Mouse (Mus musculus) spleen, adult 2 months (tissue): ENCODE data around the gene D10Wsu102e. TPM values are rescaled to one million over a fixed set of nuclear protein-coding genes. Genes with fewer than 3 reads are reported as not detected.
A peak's percentile ranks its signal among the peaks of the same experiment; 100 is the strongest.

Source experiments
- DNase-seq, 2 experiments: peaks; one replicate each; pipeline versions ENCODE4 v3.0.0 to v3.0.0-alpha.2; 2012 to 2021; ENCODE audit warnings: low spot score in 2 of 2, low read depth in 1 of 2
- H3K27ac ChIP-seq: fragments of 200-500 bp; 2 replicates; pipeline ENCODE4 v1.5.1; 2012; ENCODE audit warnings: low read length, inconsistent platforms; ENCODE audit not compliant: insufficient read depth
- H3K27me3 ChIP-seq: fragments of 200-500 bp; 2 replicates; pipeline ENCODE4 v1.6.1; 2012; ENCODE audit warnings: mild to moderate bottlenecking, moderate library complexity, low read length, inconsistent platforms; ENCODE audit not compliant: control insufficient read depth, insufficient read depth
- H3K36me3 ChIP-seq: fragments of 200-500 bp; 2 replicates; pipeline ENCODE4 v1.6.1; 2012; ENCODE audit warnings: mild to moderate bottlenecking, low read length, inconsistent platforms; ENCODE audit not compliant: control insufficient read depth, insufficient read depth
- H3K4me1 ChIP-seq: fragments of 200-500 bp; 2 replicates; pipeline ENCODE4 v1.6.1; 2011; ENCODE audit warnings: inconsistent platforms; ENCODE audit not compliant: control insufficient read depth, insufficient read depth, insufficient read length
- H3K4me3 ChIP-seq: fragments of 200-500 bp; 2 replicates; pipeline ENCODE4 v1.5.1; 2011; ENCODE audit warnings: mild to moderate bottlenecking, inconsistent platforms; ENCODE audit not compliant: insufficient read depth, insufficient read length; ENCODE audit errors: extremely low read depth
- CTCF ChIP-seq: fragments of 200-500 bp; IDR thresholded peaks from 2 replicates; pipeline ENCODE4 v1.5.1; 2011; ENCODE audit warnings: mild to moderate bottlenecking, inconsistent platforms; ENCODE audit not compliant: insufficient read depth, insufficient read length, insufficient replicate concordance; ENCODE audit errors: extremely low read depth
- POLR2A ChIP-seq: fragments of 200-500 bp; IDR thresholded peaks from 2 replicates; pipeline ENCODE4 v1.6.1; 2011; ENCODE audit warnings: low read depth, low read length, inconsistent platforms
- WGBS: fragments of 180-500 bp; shearing (Covaris S2); methylation state at CpG from one replicate; pipeline ENCODE4 v1.1.7; 2018; 5-methylcytosine and 5-hydroxymethylcytosine counted together
- polyA plus RNA-seq: library from polyadenylated mRNA; depleted of rRNA; stranded (reverse); fragments of >200 nt; gene quantifications from 2 replicates; pipeline ENCODE4 v1.2.3, GENCODE M21; 2012; rRNA removed

The D10Wsu102e gene
- 0.25 and 0.29 TPM in 2 replicates for polyA plus RNA-seq

DNA sequence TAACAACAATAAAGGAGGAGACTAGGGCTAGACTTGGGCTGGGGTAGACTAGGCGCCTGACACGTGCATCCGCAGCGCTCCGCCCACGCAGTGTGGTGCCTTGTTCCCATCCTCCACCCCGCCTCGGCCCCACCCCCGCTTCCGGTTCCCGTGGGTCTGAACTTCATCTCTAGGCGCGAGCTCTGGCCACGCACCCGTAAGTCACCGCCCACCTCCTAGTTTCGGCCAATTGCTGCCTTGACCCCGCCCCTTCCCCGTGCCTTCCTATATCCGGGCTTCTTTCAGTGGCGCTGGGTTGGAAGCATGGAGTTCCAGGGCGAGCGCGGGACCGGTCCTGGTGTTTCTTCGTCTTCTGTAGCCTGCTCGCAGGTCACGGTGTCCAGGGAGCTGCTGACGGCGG lies at the start of gene D10Wsu102e:
Gene D10Wsu102e (plus strand): TSS at position 266 of the 400 bp plus-strand sequence.
- H3K4me1 ChIP-seq, result no peaks in the 10 kb centered on the region
- under 1% methylated on average over 30 of the region's 30 CpGs for WGBS
- TF ChIP-seq CTCF (no peak), POLR2A (no peak; the same call in none of the 2 replicates)
- H3K4me3 ChIP-seq, result peak within 1 kb of the TSS; percentile 97
- peak within 1 kb of the TSS; percentile 51 for H3K27ac ChIP-seq
- DNase-seq, result peak; percentile 90 to 95
- H3K36me3 ChIP-seq, result peaks cover 7% of the 10 kb centered on the region
- H3K27me3 ChIP-seq, result no peaks in the 10 kb centered on the region

GRCm38 (mm10) chr10:83310356-83310755 lies 49.7 kb upstream of the D10Wsu102e start:
- no peak for DNase-seq
- TF ChIP-seq POLR2A, result no peak
- no peak for TF ChIP-seq CTCF
- 86% methylated on average over 7 of the region's 7 CpGs for WGBS
- Histone ChIP-seq H3K4me1 (no peaks in the 10 kb centered on the region), H3K27me3 (no peaks in the 10 kb centered on the region), H3K4me3 (no peak overlapping the region), H3K36me3 (no peaks in the 10 kb centered on the region), H3K27ac (no peak overlapping the region)

GRCm38 (mm10) chr10:83313033-83313432 lies 47.0 kb upstream of the D10Wsu102e start:
- WGBS, result 47% methylated on average over 5 of the region's 5 CpGs
- H3K27me3 ChIP-seq, result no peaks in the 10 kb centered on the region
- no peaks in the 10 kb centered on the region for H3K4me1 ChIP-seq
- no peak for DNase-seq
- H3K36me3 ChIP-seq, result no peaks in the 10 kb centered on the region
- no peak overlapping the region for H3K27ac ChIP-seq
- no peak for TF ChIP-seq POLR2A
- no peak for TF ChIP-seq CTCF
- H3K4me3 ChIP-seq, result no peak overlapping the region

- H3K4me1 ChIP-seq, result peaks cover 5% of the 10 kb centered on the region; the same call in 1 of the 2 replicates
- no peaks in the 10 kb centered on the region for H3K27me3 ChIP-seq
- H3K36me3 ChIP-seq, result no peaks in the 10 kb centered on the region
- 83% methylated on average over 6 of the region's 6 CpGs for WGBS
- H3K4me3 ChIP-seq, result no peak overlapping the region
- no peak for DNase-seq
- H3K27ac ChIP-seq, result no peak overlapping the region
- no peak for TF ChIP-seq CTCF
- TF ChIP-seq POLR2A, result no peak
Measured at GRCm38 (mm10) chr10:83320396-83320795, 39.6 kb upstream of the D10Wsu102e start.

GRCm38 (mm10) chr10:83320870-83321269 lies 39.2 kb upstream of the D10Wsu102e start:
- no peak for DNase-seq
- Histone ChIP-seq H3K36me3 (no peaks in the 10 kb centered on the region), H3K4me1 (peaks cover 5% of the 10 kb centered on the region; the same call in 1 of the 2 replicates), H3K4me3 (no peak overlapping the region), H3K27ac (no peak overlapping the region), H3K27me3 (no peaks in the 10 kb centered on the region)
- TF ChIP-seq POLR2A (no peak), CTCF (no peak)
- 83% methylated on average over 7 of the region's 7 CpGs for WGBS

GRCm38 (mm10) chr10:83321528-83321927 lies 38.5 kb upstream of the D10Wsu102e start:
- H3K36me3 ChIP-seq, result no peaks in the 10 kb centered on the region
- DNase-seq, result no peak
- H3K4me3 ChIP-seq, result no peak overlapping the region
- no peak overlapping the region for H3K27ac ChIP-seq
- 65% methylated on average over 6 of the region's 6 CpGs for WGBS
- TF ChIP-seq CTCF (no peak), POLR2A (no peak)
- H3K4me1 ChIP-seq, result peaks cover 5% of the 10 kb centered on the region; the same call in 1 of the 2 replicates
- no peaks in the 10 kb centered on the region for H3K27me3 ChIP-seq

DNA sequence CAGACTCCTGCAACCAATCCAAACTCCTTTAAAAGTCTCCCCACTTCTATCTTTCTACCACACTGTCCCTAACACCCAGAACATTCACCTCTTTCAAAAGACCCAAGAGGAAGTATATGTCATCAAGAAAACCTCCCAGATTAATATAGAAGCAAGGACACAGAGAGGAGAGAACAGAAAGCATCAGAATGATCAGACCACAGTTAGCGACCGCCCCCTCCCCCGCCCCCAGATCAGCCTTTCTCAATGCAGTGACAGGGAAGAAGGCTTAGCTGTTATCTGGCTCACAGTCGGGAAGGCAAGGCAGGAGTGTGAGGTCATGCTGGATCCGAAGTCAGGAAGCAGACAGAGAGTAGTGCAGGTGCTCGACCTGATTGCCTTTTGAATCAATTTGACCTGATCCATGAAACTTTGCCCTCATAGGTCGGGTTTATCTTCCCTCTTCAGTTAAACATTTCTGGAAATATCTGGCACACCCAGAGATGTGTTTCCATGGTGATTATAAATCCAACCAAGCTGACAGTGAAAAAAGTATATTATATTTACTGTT lies 37.4 kb upstream of the D10Wsu102e start:
- no peak for TF ChIP-seq POLR2A
- TF ChIP-seq CTCF, result no peak
- DNase-seq, result no peak
- Histone ChIP-seq H3K27me3 (no peaks in the 10 kb centered on the region), H3K4me3 (no peak overlapping the region), H3K4me1 (peaks cover 5% of the 10 kb centered on the region; the same call in 1 of the 2 replicates), H3K27ac (no peak overlapping the region), H3K36me3 (no peaks in the 10 kb centered on the region)
- WGBS, result 61% methylated on average over 7 of the region's 7 CpGs
